Mouse (Mus musculus): Measurements from ENCODE around the gene Hira. TPM values are rescaled to one million over a fixed set of nuclear protein-coding genes. Genes with fewer than 3 reads are reported as not detected.
"Not testable (repeated sequence)": the region's sequence is repeated elsewhere in the genome, so short reads cannot be mapped to it uniquely, and the experiment has no call there.

The Hira gene
- total and polyA plus RNA-seq, 3 experiments = 34.7 to 55.4 (median 46.2) TPM

DNA sequence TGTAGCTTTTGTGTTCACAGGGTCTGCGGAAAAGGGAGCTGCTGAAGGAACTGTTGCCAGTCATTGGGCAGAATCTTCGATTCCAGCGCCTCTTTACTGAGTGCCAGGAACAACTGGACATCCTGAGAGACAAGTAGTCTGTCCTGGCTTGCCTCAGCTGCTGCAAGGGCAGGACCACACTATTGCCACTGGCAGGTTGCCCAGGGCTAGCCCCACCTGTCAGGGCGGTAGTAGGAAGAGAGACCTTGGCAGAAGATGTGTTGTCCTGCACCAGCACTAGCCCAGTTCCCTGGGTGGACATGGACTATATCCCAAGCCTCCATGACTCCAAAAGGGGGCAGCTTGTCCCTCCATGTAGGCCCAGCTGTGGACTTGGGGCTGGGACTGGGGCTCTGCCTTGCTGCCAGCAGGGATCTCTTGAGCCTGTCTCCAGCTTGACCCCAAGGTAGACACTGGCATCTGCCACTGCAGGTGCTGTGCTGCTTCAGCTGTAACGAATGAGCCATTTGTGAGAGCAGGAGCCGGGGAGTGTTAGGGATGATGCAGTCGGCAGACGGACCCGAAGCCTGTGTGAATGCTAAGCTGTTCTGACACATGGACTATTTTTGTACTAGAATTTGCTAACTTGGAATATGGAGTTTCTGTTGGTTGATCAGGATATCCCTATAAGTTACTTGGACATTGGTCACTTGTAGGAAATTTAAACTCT is 92.7 kb downstream of the Hira start:
- peaks cover 69% of the 10 kb centered on the region for H3K36me3 ChIP-seq (replicated peaks)
- ATAC-seq (ENCODE audit: extremely low read depth, insufficient number of reproducible peaks, low FRiP score, poor library complexity, severe bottlenecking) (no peak), DNase-seq (ENCODE audit: low spot score) (no peak)
- H3K4me3 ChIP-seq (ENCODE audit: low read depth, low read length) = no peak overlapping the region
- H3K27me3 ChIP-seq (ENCODE audit: insufficient read depth, low read length) = no peaks in the 10 kb centered on the region
- TF ChIP-seq GATA2 (IDR thresholded peaks at IDR 0.05; ENCODE audit: borderline replicate concordance, low read depth, low read length) (no peak), GATA1 (IDR thresholded peaks at IDR 0.05; ENCODE audit: borderline replicate concordance, low read length) (no peak), TAL1 (conservative IDR thresholded peaks at IDR 0.05; ENCODE audit: low read depth, low read length) (no peak), POLR2AphosphoS5 (IDR thresholded peaks at IDR 0.05; ENCODE audit: insufficient replicate concordance, low read depth, low read length) (no peak), CTCF (IDR thresholded peaks at IDR 0.05; ENCODE audit: low read depth, low read length) (no peak)
- peaks cover 4% of the 10 kb centered on the region; the same call in 1 of the 2 replicates for H3K9me3 ChIP-seq (replicated peaks)
- peaks cover 12% of the 10 kb centered on the region for H3K4me1 ChIP-seq (ENCODE audit: insufficient read depth, low read depth, low read length)

GRCm38 (mm10) chr16:18970837-18971236 is 94.0 kb downstream of the Hira start:
- ATAC-seq (ENCODE audit: extremely low read depth, insufficient number of reproducible peaks, low FRiP score, poor library complexity, severe bottlenecking) = no peak
- Histone ChIP-seq H3K36me3 (replicated peaks) (peaks cover 59% of the 10 kb centered on the region), H3K27me3 (ENCODE audit: insufficient read depth, low read length) (no peaks in the 10 kb centered on the region), H3K9me3 (replicated peaks) (peaks cover 3% of the 10 kb centered on the region), H3K4me1 (ENCODE audit: insufficient read depth, low read depth, low read length) (peaks cover 8% of the 10 kb centered on the region), H3K4me3 (ENCODE audit: low read depth, low read length) (no peak overlapping the region)
- DNase-seq (ENCODE audit: low spot score) = no peak
- no peak for TF ChIP-seq POLR2AphosphoS5 (IDR thresholded peaks at IDR 0.05; ENCODE audit: insufficient replicate concordance, low read depth, low read length)
- TF ChIP-seq CTCF (IDR thresholded peaks at IDR 0.05; ENCODE audit: low read depth, low read length) = no peak
- no peak for TF ChIP-seq GATA1 (IDR thresholded peaks at IDR 0.05; ENCODE audit: borderline replicate concordance, low read length)
- no peak for TF ChIP-seq TAL1 (conservative IDR thresholded peaks at IDR 0.05; ENCODE audit: low read depth, low read length)
- TF ChIP-seq GATA2 (IDR thresholded peaks at IDR 0.05; ENCODE audit: borderline replicate concordance, low read depth, low read length) = no peak

- DNase-seq (ENCODE audit: low spot score); ATAC-seq (ENCODE audit: extremely low read depth, insufficient number of reproducible peaks, low FRiP score, poor library complexity, severe bottlenecking); H3K4me1 ChIP-seq (ENCODE audit: insufficient read depth, low read depth, low read length); H3K27me3 ChIP-seq (ENCODE audit: insufficient read depth, low read length); H3K4me3 ChIP-seq (ENCODE audit: low read depth, low read length); H3K9me3 ChIP-seq (replicated peaks): not testable (repeated sequence)
- H3K36me3 ChIP-seq (replicated peaks) = peaks cover 24% of the 10 kb centered on the region
Observed at GRCm38 (mm10) chr16:18975665-18976064, 98.8 kb downstream of the Hira start.

- no peak for DNase-seq (ENCODE audit: low spot score)
- Histone ChIP-seq H3K27me3 (ENCODE audit: insufficient read depth, low read length) (no peaks in the 10 kb centered on the region), H3K4me3 (ENCODE audit: low read depth, low read length) (no peak overlapping the region), H3K4me1 (ENCODE audit: insufficient read depth, low read depth, low read length) (no peaks in the 10 kb centered on the region), H3K9me3 (replicated peaks) (peaks cover 7% of the 10 kb centered on the region), H3K36me3 (replicated peaks) (peaks cover 18% of the 10 kb centered on the region)
- TF ChIP-seq TAL1 (conservative IDR thresholded peaks at IDR 0.05; ENCODE audit: low read depth, low read length) (no peak), GATA2 (IDR thresholded peaks at IDR 0.05; ENCODE audit: borderline replicate concordance, low read depth, low read length) (no peak), CTCF (IDR thresholded peaks at IDR 0.05; ENCODE audit: low read depth, low read length) (no peak), POLR2AphosphoS5 (IDR thresholded peaks at IDR 0.05; ENCODE audit: insufficient replicate concordance, low read depth, low read length) (no peak), GATA1 (IDR thresholded peaks at IDR 0.05; ENCODE audit: borderline replicate concordance, low read length) (no peak)
- no peak for ATAC-seq (ENCODE audit: extremely low read depth, insufficient number of reproducible peaks, low FRiP score, poor library complexity, severe bottlenecking)
Observed at GRCm38 (mm10) chr16:18976315-18976714, 99.5 kb downstream of the Hira start.

DNA sequence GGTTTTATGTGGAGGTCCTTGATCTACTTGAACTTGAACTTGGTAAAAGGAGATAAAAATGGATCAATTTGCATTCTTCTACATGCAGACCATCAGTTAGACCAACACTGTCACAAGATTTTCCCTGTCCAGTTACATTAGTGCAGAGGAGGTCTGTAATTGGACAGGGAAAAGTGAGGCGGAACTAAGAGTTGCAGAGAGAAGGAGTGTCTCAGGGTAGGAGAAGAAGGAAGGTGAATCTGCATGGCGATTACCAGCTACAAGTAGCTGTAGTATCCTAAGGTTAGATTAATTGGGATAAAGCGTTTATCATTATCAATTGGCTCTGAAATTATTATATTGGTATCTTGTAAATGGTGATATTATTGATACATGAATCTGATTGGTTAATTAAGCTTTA is 109.5 kb downstream of the Hira start:
- Histone ChIP-seq H3K4me1 (ENCODE audit: insufficient read depth, low read depth, low read length) (no peaks in the 10 kb centered on the region), H3K27me3 (ENCODE audit: insufficient read depth, low read length) (no peaks in the 10 kb centered on the region), H3K4me3 (ENCODE audit: low read depth, low read length) (no peak overlapping the region), H3K9me3 (replicated peaks) (no peaks in the 10 kb centered on the region), H3K36me3 (replicated peaks) (no peaks in the 10 kb centered on the region)
- ATAC-seq (ENCODE audit: extremely low read depth, insufficient number of reproducible peaks, low FRiP score, poor library complexity, severe bottlenecking) (no peak), DNase-seq (ENCODE audit: low spot score) (no peak)
- TF ChIP-seq GATA2 (IDR thresholded peaks at IDR 0.05; ENCODE audit: borderline replicate concordance, low read depth, low read length) (no peak), POLR2AphosphoS5 (IDR thresholded peaks at IDR 0.05; ENCODE audit: insufficient replicate concordance, low read depth, low read length) (no peak), TAL1 (conservative IDR thresholded peaks at IDR 0.05; ENCODE audit: low read depth, low read length) (no peak), CTCF (IDR thresholded peaks at IDR 0.05; ENCODE audit: low read depth, low read length) (no peak), GATA1 (IDR thresholded peaks at IDR 0.05; ENCODE audit: borderline replicate concordance, low read length) (no peak)

DNA sequence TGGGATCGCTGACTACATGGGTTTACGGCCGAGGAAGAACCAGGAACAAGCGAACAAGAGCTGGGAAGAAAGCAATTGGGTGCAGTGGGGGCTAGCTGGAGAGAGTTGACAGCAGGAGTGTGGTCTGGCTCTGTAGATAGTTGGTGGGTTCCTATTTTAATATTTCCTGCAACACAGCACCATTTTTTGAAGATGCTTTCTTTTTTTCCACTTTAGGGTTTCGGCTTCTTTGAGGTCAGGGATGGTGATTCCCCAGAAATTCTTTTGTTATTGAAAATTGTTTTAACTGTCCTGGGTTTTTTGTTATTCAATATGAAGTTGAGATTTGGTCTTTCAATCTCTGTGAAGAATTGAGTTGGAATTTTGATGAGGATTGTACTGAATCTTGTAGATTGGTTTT is 110.0 kb downstream of the Hira start:
- H3K4me3 ChIP-seq (ENCODE audit: low read depth, low read length) = no peak overlapping the region
- no peaks in the 10 kb centered on the region for H3K27me3 ChIP-seq (ENCODE audit: insufficient read depth, low read length)
- H3K36me3 ChIP-seq (replicated peaks) = no peaks in the 10 kb centered on the region
- TF ChIP-seq GATA1 (IDR thresholded peaks at IDR 0.05; ENCODE audit: borderline replicate concordance, low read length) (no peak), TAL1 (conservative IDR thresholded peaks at IDR 0.05; ENCODE audit: low read depth, low read length) (no peak)
- H3K9me3 ChIP-seq (replicated peaks) = no peaks in the 10 kb centered on the region
- no peaks in the 10 kb centered on the region for H3K4me1 ChIP-seq (ENCODE audit: insufficient read depth, low read depth, low read length)
- no peak for ATAC-seq (ENCODE audit: extremely low read depth, insufficient number of reproducible peaks, low FRiP score, poor library complexity, severe bottlenecking)
- no peak for DNase-seq (ENCODE audit: low spot score)
